Mouse (Mus musculus): Measurements from ENCODE around the gene Slc9a5. TPM values are rescaled to one million over a fixed set of nuclear protein-coding genes. Genes with fewer than 3 reads are reported as not detected.

The Slc9a5 gene
- polyA plus RNA-seq, 1 experiment from 2014 or later: 3.8 TPM

DNA sequence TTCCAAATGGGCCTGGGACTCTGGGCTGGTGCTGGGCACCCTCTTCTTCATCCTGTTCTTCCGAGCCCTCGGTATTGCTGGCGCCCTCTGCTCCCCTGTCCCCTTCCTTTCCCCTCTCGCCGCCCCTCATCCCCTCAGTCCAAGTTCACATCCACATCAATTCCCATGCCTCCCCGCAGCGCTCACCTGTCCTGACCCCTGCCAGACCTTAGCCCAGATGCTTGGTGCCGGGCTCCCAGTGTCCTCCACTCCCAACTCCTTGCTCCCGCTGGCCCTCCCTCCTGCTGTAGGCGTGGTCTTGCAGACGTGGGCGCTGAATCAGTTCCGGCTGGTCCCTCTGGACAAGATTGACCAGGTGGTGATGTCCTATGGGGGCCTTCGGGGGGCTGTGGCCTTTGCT is 8.0 kb downstream of the Slc9a5 start:
- Histone ChIP-seq H3K4me3 (ENCODE audit: low read depth, low read length) (no peak overlapping the region), H3K4me2 (ENCODE audit: low read length) (no peak overlapping the region), H3K27me3 (replicated peaks; ENCODE audit: control insufficient read depth, insufficient read depth, low read length) (no peaks in the 10 kb centered on the region), H3K9ac (ENCODE audit: low read length) (no peak overlapping the region), H3K27ac (ENCODE audit: low read depth, low read length) (no peak overlapping the region), H3K9me3 (replicated peaks; ENCODE audit: control insufficient read depth, low read length) (no peaks in the 10 kb centered on the region), H3K4me1 (ENCODE audit: control insufficient read depth, insufficient read depth, low read length) (no peaks in the 10 kb centered on the region), H3K36me3 (ENCODE audit: control insufficient read depth, insufficient read depth, low read length) (peaks cover 21% of the 10 kb centered on the region; the same call in 1 of the 2 replicates)
- WGBS: 88% methylated on average over 14 of the region's 14 CpGs
- no peak for DNase-seq (ENCODE audit: low spot score)
- no peak for ATAC-seq

DNA sequence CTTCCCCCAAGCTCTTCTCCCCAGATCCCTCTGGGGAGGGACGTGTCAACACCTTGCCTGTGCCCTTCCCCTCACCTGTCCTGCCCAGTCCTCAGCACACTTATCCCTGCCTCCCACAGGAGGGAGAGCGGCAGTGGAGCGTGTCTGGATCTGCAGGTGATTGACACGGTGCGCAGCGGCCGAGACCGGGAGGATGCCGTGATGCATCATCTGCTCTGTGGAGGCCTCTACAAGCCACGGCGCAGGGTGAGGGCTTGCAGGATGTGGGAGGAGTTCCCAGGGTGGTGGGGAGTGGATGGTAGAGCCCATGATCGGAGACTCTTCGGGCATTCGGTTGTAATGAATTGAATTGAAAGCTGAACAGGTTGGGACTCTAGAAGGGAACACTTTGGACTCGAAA is 10.6 kb downstream of the Slc9a5 start:
- no peaks in the 10 kb centered on the region for H3K9me3 ChIP-seq (replicated peaks; ENCODE audit: control insufficient read depth, low read length)
- H3K4me3 ChIP-seq (ENCODE audit: low read depth, low read length): no peak overlapping the region
- H3K4me1 ChIP-seq (ENCODE audit: control insufficient read depth, insufficient read depth, low read length): no peaks in the 10 kb centered on the region
- H3K27me3 ChIP-seq (replicated peaks; ENCODE audit: control insufficient read depth, insufficient read depth, low read length): no peaks in the 10 kb centered on the region
- no peak overlapping the region for H3K9ac ChIP-seq (ENCODE audit: low read length)
- H3K36me3 ChIP-seq (ENCODE audit: control insufficient read depth, insufficient read depth, low read length): peaks cover 31% of the 10 kb centered on the region
- DNase-seq (ENCODE audit: low spot score) (no peak), ATAC-seq (no peak)
- H3K4me2 ChIP-seq (ENCODE audit: low read length): no peak overlapping the region
- WGBS: 80% methylated on average over 15 of the region's 15 CpGs
- no peak overlapping the region for H3K27ac ChIP-seq (ENCODE audit: low read depth, low read length)

DNA sequence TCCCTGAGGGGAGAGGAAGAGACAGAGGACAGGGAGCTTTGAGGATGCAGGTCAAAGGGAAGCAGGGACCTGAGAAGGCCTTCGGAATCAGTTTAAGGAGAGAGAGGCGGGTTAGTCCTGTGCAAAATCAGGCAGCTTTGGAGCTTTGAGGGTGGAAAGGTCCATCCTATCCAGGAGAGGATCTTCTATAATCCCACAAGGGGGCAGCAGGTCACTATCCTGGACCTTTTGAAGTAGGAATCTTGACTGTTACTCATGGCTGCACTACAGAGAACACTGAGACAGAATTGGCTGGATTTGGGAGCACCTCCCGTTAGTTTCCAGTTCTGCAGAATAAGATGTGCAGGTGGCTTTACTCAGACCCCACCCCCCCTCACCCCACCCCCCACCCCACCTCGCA is 11.0 kb downstream of the Slc9a5 start:
- Histone ChIP-seq H3K27ac (ENCODE audit: low read depth, low read length) (no peak overlapping the region), H3K4me2 (ENCODE audit: low read length) (no peak overlapping the region), H3K27me3 (replicated peaks; ENCODE audit: control insufficient read depth, insufficient read depth, low read length) (no peaks in the 10 kb centered on the region), H3K9me3 (replicated peaks; ENCODE audit: control insufficient read depth, low read length) (no peaks in the 10 kb centered on the region), H3K36me3 (ENCODE audit: control insufficient read depth, insufficient read depth, low read length) (peaks cover 35% of the 10 kb centered on the region), H3K4me1 (ENCODE audit: control insufficient read depth, insufficient read depth, low read length) (no peaks in the 10 kb centered on the region), H3K4me3 (ENCODE audit: low read depth, low read length) (no peak overlapping the region), H3K9ac (ENCODE audit: low read length) (no peak overlapping the region)
- 55% methylated on average over 4 of the region's 4 CpGs for WGBS
- ATAC-seq: no peak
- DNase-seq (ENCODE audit: low spot score): peak; percentile 53

DNA sequence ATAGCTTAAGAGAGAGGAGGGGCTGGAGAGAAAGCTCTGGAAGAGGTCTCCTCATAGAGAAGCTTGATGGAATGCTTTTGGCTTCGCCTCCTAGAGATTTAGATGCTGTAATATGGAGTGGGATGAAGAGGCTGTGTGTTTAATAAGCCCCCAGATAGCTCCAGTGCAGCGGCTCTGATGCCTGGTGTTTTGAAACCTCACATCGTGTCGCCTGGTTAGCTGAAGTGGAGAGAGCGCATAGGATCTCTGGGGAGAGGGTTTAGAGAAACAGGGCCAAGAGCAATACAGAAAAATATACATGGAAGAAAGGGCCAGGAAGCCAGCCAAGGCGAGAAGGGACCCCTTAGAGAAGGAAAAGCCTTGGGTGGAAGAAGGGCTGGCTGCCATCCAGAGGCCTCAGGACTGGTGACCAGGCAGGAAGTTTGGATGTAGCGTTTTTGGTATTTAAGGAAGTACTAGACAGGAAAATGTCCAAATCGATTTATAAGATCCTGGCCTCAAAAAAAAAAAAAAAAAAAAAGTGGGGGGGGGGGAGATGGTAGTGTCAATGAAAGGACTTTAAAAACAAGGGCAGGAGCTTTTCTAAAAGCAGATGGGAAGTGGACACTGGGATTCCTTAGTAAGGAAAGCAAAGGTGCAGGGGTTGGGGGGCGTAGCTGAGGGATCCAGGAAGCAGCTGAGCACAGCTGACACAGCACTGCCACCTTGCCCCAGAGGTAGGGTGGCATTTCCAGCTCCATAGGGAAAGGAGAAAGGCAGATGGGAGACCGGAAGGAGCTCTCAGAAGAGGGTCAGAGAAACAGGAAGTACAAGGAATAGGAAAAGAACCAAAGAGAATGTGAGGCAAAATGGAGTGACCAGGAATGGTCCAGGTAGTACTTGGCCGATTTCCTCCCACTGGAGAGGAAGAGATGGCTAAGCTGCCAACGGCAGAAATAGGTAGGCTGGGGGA is 13.4 kb downstream of the Slc9a5 start:
- no peak for ATAC-seq
- Histone ChIP-seq H3K9ac (ENCODE audit: low read length) (no peak overlapping the region), H3K4me2 (ENCODE audit: low read length) (no peak overlapping the region), H3K4me3 (ENCODE audit: low read depth, low read length) (no peak overlapping the region), H3K27me3 (replicated peaks; ENCODE audit: control insufficient read depth, insufficient read depth, low read length) (no peaks in the 10 kb centered on the region), H3K27ac (ENCODE audit: low read depth, low read length) (no peak overlapping the region), H3K36me3 (ENCODE audit: control insufficient read depth, insufficient read depth, low read length) (peaks cover 37% of the 10 kb centered on the region), H3K9me3 (replicated peaks; ENCODE audit: control insufficient read depth, low read length) (no peaks in the 10 kb centered on the region), H3K4me1 (ENCODE audit: control insufficient read depth, insufficient read depth, low read length) (no peaks in the 10 kb centered on the region)
- no peak for DNase-seq (ENCODE audit: low spot score)
- WGBS: 80% methylated on average over 12 of the region's 12 CpGs

DNA sequence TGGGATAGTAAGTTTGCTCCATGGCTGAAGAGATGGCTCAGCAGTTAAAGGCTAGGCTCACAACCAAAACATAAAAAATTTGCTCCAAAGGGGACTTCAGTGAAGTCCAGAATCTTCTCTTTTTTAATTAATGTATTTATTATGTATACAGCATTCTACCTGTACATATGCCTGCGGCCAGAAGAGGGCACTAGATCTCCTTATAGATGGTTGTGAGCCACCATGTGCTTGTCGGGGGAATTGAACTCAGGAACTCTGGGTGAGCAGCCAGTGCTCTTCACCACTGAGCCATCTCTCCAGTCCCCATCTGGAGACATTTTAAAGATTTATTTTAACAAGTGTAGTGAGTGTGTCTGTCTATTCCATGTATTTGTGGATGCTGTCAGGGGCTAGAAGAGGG is 18.5 kb downstream of the Slc9a5 start:
- no peaks in the 10 kb centered on the region for H3K4me1 ChIP-seq (ENCODE audit: control insufficient read depth, insufficient read depth, low read length)
- WGBS: 73% methylated on average over 2 of the region's 2 CpGs
- no peak overlapping the region for H3K4me2 ChIP-seq (ENCODE audit: low read length)
- H3K27me3 ChIP-seq (replicated peaks; ENCODE audit: control insufficient read depth, insufficient read depth, low read length): no peaks in the 10 kb centered on the region
- no peak overlapping the region for H3K27ac ChIP-seq (ENCODE audit: low read depth, low read length)
- ATAC-seq: no peak
- peaks cover 38% of the 10 kb centered on the region for H3K36me3 ChIP-seq (ENCODE audit: control insufficient read depth, insufficient read depth, low read length)
- no peak overlapping the region for H3K9ac ChIP-seq (ENCODE audit: low read length)
- no peaks in the 10 kb centered on the region for H3K9me3 ChIP-seq (replicated peaks; ENCODE audit: control insufficient read depth, low read length)
- H3K4me3 ChIP-seq (ENCODE audit: low read depth, low read length): no peak overlapping the region
- peak; percentile 21 for DNase-seq (ENCODE audit: low spot score)

DNA sequence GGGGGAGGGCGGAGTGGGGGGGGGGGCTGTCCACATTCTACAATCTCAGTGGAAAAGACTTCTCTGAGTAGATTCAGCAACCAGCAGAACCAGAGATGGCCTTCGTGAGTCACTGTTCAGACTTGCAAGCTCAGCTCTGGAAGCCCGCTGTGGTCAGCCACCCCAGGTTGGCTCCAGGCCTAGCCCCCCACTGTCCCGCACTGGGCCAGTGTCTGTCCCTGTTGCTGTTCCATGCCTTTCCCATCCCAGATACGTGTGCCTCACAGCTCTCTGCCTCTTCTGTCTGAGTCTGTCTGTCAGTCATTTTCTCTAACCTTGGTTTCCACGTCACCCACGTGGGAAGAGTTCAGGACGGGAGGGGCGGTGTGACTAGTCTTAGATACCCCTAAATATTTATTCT is 23.8 kb downstream of the Slc9a5 start:
- Histone ChIP-seq H3K9me3 (replicated peaks; ENCODE audit: control insufficient read depth, low read length) (no peaks in the 10 kb centered on the region), H3K36me3 (ENCODE audit: control insufficient read depth, insufficient read depth, low read length) (peaks cover 9% of the 10 kb centered on the region), H3K27me3 (replicated peaks; ENCODE audit: control insufficient read depth, insufficient read depth, low read length) (no peaks in the 10 kb centered on the region), H3K27ac (ENCODE audit: low read depth, low read length) (no peak overlapping the region), H3K4me3 (ENCODE audit: low read depth, low read length) (no peak overlapping the region), H3K4me1 (ENCODE audit: control insufficient read depth, insufficient read depth, low read length) (no peaks in the 10 kb centered on the region; the same call in 1 of the 2 replicates), H3K9ac (ENCODE audit: low read length) (no peak overlapping the region), H3K4me2 (ENCODE audit: low read length) (no peak overlapping the region)
- ATAC-seq: no peak
- DNase-seq (ENCODE audit: low spot score): no peak
- WGBS: 76% methylated on average over 9 of the region's 9 CpGs

DNA sequence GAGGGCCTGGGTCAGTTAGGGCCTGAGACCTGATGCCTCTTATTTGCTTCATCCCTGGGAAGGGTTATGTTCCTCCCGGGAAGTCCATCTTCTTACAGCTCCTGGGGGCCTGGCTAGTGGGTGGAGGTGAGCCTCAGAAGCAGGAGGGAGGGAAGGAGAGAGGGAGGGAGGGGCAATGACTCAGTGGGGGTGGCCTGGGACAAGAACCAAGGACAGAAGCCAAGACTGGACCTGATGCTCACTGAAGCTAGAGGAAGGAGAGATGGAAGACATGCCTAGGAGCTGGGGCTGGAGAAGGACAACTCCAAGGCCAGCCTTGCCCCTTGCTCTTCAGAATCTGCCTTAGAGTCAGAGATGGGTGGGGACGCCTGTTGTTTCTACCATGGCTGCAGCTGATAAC is 24.4 kb downstream of the Slc9a5 start, which contains the start of gene Plekhg4:
Plekhg4 (plus strand) TSS at position 243 of the 400 bp plus-strand sequence.
- Histone ChIP-seq H3K9me3 (replicated peaks; ENCODE audit: control insufficient read depth, low read length) (no peaks in the 10 kb centered on the region), H3K4me2 (ENCODE audit: low read length) (no peak within 1 kb of the TSS), H3K4me1 (ENCODE audit: control insufficient read depth, insufficient read depth, low read length) (no peaks in the 10 kb centered on the region; the same call in 1 of the 2 replicates), H3K27ac (ENCODE audit: low read depth, low read length) (no peak within 1 kb of the TSS), H3K9ac (ENCODE audit: low read length) (no peak within 1 kb of the TSS), H3K27me3 (replicated peaks; ENCODE audit: control insufficient read depth, insufficient read depth, low read length) (no peaks in the 10 kb centered on the region), H3K4me3 (ENCODE audit: low read depth, low read length) (no peak within 1 kb of the TSS), H3K36me3 (ENCODE audit: control insufficient read depth, insufficient read depth, low read length) (peaks cover 9% of the 10 kb centered on the region)
- DNase-seq (ENCODE audit: low spot score) (no peak), ATAC-seq (no peak)
- WGBS: 66% methylated on average over 2 of the region's 2 CpGs

DNA sequence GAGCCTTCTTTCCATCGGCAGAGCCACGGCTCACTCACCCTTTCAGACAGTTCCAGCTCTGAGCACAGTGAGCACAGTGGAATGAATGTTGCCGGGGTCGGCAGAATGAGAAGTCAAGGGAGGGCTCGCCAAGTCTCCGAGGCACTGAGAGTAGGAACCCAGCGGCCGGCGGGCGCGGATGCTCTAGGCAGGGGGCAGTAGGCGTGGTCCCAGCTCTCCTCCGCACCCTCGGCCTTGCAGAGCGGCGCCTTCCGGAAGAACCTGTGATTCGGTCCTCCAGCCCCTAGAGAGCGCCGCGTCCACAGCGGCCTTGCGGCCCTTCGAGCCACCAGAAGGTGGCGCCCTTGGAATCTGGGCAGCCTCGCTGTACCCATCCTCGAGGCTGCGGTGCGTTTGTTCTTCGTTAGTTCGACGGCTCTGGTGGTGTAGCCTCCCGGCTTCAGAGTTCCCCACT is 25.9 kb downstream of the Slc9a5 start:
- Histone ChIP-seq H3K27ac (ENCODE audit: low read depth, low read length) (no peak overlapping the region), H3K9me3 (replicated peaks; ENCODE audit: control insufficient read depth, low read length) (no peaks in the 10 kb centered on the region), H3K27me3 (replicated peaks; ENCODE audit: control insufficient read depth, insufficient read depth, low read length) (no peaks in the 10 kb centered on the region), H3K9ac (ENCODE audit: low read length) (peak overlapping the region; percentile 37; the same call in 1 of the 2 replicates), H3K4me2 (ENCODE audit: low read length) (peak overlapping the region; percentile 37), H3K4me1 (ENCODE audit: control insufficient read depth, insufficient read depth, low read length) (no peaks in the 10 kb centered on the region; the same call in 1 of the 2 replicates), H3K36me3 (ENCODE audit: control insufficient read depth, insufficient read depth, low read length) (no peaks in the 10 kb centered on the region), H3K4me3 (ENCODE audit: low read depth, low read length) (peak overlapping the region; percentile 10; the same call in 1 of the 2 replicates)
- WGBS: 31% methylated on average over 33 of the region's 33 CpGs
- ATAC-seq (0 out of 2 replicates have a peak, but pooled peaks have one; percentile 32), DNase-seq (ENCODE audit: low spot score) (peak; percentile 17)

DNA sequence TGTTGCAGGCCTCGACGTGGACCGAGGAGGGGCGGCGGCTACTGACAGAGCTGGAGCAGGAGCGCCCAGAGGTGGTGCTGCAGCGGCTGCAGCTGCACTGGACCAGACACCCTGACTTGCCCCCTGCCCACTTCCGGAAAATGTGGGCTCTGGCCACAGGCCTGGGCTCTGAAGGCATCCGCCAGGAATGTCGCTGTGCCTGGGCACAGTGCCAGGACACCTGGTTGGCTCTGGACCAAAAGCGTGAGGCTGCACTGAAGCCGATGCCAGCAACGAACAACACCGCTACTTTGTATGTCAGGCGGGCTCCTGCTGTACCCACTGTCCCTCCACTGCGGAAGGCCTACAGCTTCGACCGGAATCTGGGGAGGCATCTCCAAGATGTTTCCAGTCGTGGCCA is 30.0 kb downstream of the Slc9a5 start:
- no peak overlapping the region for H3K4me3 ChIP-seq (ENCODE audit: low read depth, low read length)
- peak; percentile 27 for DNase-seq (ENCODE audit: low spot score)
- H3K9me3 ChIP-seq (replicated peaks; ENCODE audit: control insufficient read depth, low read length): no peaks in the 10 kb centered on the region
- WGBS: 47% methylated on average over 19 of the region's 19 CpGs
- no peak overlapping the region for H3K4me2 ChIP-seq (ENCODE audit: low read length)
- H3K27ac ChIP-seq (ENCODE audit: low read depth, low read length): no peak overlapping the region
- no peaks in the 10 kb centered on the region for H3K36me3 ChIP-seq (ENCODE audit: control insufficient read depth, insufficient read depth, low read length)
- 0 out of 2 replicates have a peak, but pooled peaks have one; percentile 44 for ATAC-seq
- no peaks in the 10 kb centered on the region for H3K27me3 ChIP-seq (replicated peaks; ENCODE audit: control insufficient read depth, insufficient read depth, low read length)
- H3K4me1 ChIP-seq (ENCODE audit: control insufficient read depth, insufficient read depth, low read length): no peaks in the 10 kb centered on the region; the same call in 1 of the 2 replicates
- no peak overlapping the region for H3K9ac ChIP-seq (ENCODE audit: low read length)

Measured in forebrain, embryonic 14.5 days (tissue).